Mouse (Mus musculus): ENCODE measurements at regions not wholly inside any gene's neighbourhood (a gene's known extent, or its start where the extent isn't known, plus 50 kb on each side); places are given as distances from the start of the nearest gene placed in this dataset.

DNA sequence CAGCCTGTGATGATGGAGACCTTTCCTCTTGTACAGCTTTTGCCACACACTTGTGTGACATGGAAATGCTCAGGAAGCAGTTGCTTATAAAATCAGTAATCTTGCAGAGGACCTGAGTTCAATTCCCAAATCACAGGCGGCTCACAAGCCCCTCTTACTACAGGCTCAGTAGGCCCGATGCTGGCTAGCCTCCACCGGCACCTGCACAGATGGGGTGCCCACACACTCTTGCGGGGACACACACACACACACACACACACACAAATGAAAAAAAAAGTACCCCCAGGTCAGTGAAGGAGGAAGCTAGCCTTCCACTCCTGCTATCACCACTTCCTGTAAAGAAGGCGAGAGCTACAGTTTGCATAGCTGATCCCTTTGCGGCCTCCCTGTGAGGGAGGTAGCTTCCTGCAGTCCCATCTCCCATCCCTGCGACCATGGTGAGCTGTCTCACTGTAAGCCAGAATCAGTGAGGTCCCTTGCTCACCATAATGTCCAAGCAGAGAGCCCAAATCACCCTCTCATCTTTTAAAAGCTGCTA is 462.2 kb downstream of the Cd83 start:
- Histone ChIP-seq H3K27me3 (0 out of 2 replicates have a peak, but pooled peaks cover 3% of the 10 kb centered on the region), H3K27ac (replicated peaks) (no peak overlapping the region), H3K4me1 (peaks cover 6% of the 10 kb centered on the region), H3K36me3 (no peaks in the 10 kb centered on the region), H3K4me2 (replicated peaks) (no peak overlapping the region), H3K4me3 (no peak overlapping the region), H3K9ac (replicated peaks) (no peak overlapping the region), H3K9me3 (no peaks in the 10 kb centered on the region)
- no peak for ATAC-seq (ENCODE audit: low FRiP score, low read depth)
- 89% methylated on average over 7 of the region's 7 CpGs for WGBS

DNA sequence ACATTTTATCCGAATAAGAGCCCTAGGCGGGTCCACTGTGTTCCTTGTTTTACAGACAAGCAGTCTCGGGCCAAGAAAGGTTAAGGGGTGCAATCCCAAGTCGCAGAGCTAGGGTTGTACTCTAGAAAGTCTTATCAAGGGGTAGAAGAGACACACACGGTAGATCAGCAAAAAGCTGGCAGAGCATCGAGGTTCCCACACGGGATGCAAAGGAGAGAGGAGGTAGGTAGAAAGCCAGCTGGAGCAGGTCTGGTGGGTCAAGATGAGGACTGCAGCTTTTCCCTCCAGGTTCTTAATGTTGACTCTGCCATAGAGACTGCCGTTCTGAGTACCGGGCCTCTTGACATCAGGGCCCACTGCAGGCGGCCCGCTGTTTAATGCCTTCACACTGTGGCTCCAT is 463.3 kb downstream of the Cd83 start:
- ATAC-seq (ENCODE audit: low FRiP score, low read depth) = no peak
- Histone ChIP-seq H3K9me3 (no peaks in the 10 kb centered on the region), H3K27me3 (0 out of 2 replicates have a peak, but pooled peaks cover 3% of the 10 kb centered on the region), H3K4me3 (no peak overlapping the region), H3K27ac (replicated peaks) (no peak overlapping the region), H3K36me3 (no peaks in the 10 kb centered on the region), H3K9ac (replicated peaks) (no peak overlapping the region), H3K4me2 (replicated peaks) (no peak overlapping the region), H3K4me1 (peaks cover 6% of the 10 kb centered on the region)
- WGBS = 83% methylated on average over 11 of the region's 11 CpGs

DNA sequence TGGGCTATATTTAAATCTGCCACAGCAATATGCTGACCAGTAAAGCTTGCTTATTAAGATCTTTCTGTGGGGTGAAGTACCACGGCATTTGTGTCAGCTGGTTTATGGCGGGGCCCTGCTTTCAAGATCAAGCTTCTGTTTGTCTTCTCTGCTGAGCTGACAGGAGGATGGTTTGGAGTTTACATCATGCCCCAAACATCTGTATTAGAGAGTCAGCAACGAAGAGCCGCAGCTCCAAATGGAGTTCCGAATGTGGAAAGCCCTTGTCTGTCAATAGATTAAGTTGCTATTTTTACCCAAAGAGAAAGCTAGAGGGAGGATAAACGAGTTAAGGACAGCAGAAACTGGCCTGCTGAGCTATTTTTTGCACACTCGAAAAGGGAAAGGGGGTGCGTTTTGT is 463.8 kb downstream of the Cd83 start:
- no peak overlapping the region for H3K4me3 ChIP-seq
- ATAC-seq (ENCODE audit: low FRiP score, low read depth) = no peak
- peaks cover 6% of the 10 kb centered on the region; the same call in 1 of the 2 replicates for H3K27me3 ChIP-seq
- no peak overlapping the region for H3K4me2 ChIP-seq (replicated peaks)
- H3K27ac ChIP-seq (replicated peaks) = no peak overlapping the region
- no peaks in the 10 kb centered on the region for H3K36me3 ChIP-seq
- H3K9me3 ChIP-seq = no peaks in the 10 kb centered on the region
- peaks cover 6% of the 10 kb centered on the region for H3K4me1 ChIP-seq
- 54% methylated on average over 8 of the region's 8 CpGs for WGBS
- no peak overlapping the region for H3K9ac ChIP-seq (replicated peaks)

DNA sequence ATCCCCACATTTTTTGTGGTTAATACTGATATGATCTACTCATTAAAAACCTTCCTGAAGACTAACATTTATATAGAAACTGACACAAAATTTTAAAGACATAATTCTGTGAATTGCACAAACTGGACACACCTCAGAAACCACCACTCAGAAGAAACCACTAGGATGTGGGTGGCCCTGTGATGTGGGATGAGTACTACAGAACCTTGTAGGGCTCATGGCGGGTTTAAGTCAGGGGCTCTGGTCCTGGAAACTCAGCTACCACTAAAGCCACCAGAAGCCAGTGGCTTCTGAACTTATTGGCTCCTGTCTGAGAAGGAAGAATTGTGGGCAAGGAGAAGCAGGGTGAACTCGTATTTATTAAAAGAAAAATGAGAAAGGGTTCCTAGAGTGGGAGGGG is 464.5 kb downstream of the Cd83 start:
- Histone ChIP-seq H3K27ac (replicated peaks) (no peak overlapping the region), H3K36me3 (no peaks in the 10 kb centered on the region), H3K27me3 (peaks cover 8% of the 10 kb centered on the region; the same call in 1 of the 2 replicates), H3K4me1 (peaks cover 6% of the 10 kb centered on the region), H3K4me3 (no peak overlapping the region), H3K9ac (replicated peaks) (no peak overlapping the region), H3K9me3 (no peaks in the 10 kb centered on the region), H3K4me2 (replicated peaks) (no peak overlapping the region)
- WGBS = 76% methylated on average over 2 of the region's 2 CpGs
- no peak for ATAC-seq (ENCODE audit: low FRiP score, low read depth)

DNA sequence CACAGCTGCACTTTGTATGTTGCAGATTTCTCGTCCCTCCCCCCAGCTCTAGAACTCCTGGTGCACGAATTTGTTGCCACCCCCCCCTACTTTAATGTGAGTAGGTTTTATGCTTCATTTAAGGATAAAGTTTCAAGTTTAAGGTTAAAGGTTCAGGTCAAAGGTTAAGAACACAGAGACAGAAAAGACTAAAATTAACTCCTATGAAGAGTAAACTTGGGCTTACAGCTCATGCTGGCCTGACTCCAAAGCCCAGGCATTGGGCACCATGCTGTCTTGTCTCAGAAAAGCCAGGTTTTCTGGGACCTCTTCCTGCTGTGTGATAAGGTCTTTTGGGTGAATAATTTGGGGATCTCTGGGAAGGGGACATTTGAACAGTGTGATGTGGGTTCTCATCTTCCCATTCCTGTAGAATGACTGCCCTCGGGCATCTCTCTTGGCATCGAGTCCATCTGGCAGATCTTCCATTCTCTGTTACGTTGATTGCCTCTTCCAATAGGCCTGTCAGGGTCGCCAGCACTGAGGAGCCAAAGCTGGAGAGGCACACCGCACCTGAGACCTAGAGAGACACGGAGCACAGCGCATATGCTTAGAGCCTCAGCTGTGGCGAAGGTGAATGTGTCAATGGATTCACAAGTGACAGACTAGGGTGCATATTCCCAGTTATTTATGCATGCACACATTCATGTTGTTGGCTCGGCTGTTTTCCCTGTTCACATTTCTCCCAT is 466.1 kb downstream of the Cd83 start:
- H3K9me3 ChIP-seq = no peaks in the 10 kb centered on the region
- 83% methylated on average over 11 of the region's 11 CpGs for WGBS
- no peak overlapping the region for H3K9ac ChIP-seq (replicated peaks)
- peaks cover 6% of the 10 kb centered on the region for H3K4me1 ChIP-seq
- ATAC-seq (ENCODE audit: low FRiP score, low read depth) = no peak
- H3K4me3 ChIP-seq = no peak overlapping the region
- peaks cover 8% of the 10 kb centered on the region; the same call in 1 of the 2 replicates for H3K27me3 ChIP-seq
- no peaks in the 10 kb centered on the region for H3K36me3 ChIP-seq
- H3K27ac ChIP-seq (replicated peaks) = no peak overlapping the region
- no peak overlapping the region for H3K4me2 ChIP-seq (replicated peaks)

DNA sequence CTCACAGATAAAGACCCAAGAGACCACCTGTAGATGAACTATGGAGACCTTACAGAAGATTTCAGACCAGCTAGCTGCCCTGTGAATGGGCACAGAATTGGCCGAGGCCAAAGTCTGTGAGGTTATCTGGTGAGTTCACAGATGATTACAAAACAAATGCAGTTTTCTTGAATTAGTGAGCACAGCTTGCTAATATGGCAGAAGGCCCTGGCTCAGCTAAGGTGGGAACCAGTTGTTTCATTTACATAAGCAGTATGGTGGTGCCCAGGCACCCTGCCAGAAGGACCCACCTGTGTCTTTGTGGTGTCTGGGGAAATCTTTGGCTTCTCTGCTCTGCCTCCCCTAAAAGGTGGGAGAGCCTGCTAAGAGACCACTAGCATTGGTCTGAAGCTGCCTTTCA is 466.9 kb downstream of the Cd83 start:
- Histone ChIP-seq H3K4me3 (no peak overlapping the region), H3K4me2 (replicated peaks) (no peak overlapping the region), H3K9ac (replicated peaks) (no peak overlapping the region), H3K27ac (replicated peaks) (no peak overlapping the region), H3K36me3 (no peaks in the 10 kb centered on the region), H3K4me1 (peaks cover 6% of the 10 kb centered on the region), H3K27me3 (peaks cover 8% of the 10 kb centered on the region; the same call in 1 of the 2 replicates), H3K9me3 (no peaks in the 10 kb centered on the region)
- WGBS = 96% methylated on average over 1 of the region's 1 CpGs
- no peak for ATAC-seq (ENCODE audit: low FRiP score, low read depth)

DNA sequence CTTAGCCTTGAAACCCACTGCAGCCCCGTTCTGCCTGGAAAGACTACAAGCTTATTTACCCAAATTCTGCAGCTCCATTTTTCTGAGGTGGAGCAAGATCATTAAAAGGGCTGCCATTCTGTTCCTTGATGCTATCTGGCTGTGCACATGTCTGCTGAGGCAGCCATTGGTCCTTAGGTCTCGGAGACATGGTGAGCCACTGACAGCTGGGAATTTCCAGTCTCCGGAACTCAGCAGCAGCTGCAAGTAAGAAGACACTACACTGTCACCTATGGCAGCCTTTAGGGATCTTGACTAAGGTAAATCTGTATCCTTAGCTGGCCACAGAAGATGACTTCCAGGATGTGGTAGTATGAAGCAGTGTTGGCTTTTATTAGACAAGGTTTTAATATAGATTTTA is 467.9 kb downstream of the Cd83 start:
- H3K36me3 ChIP-seq = no peaks in the 10 kb centered on the region
- H3K9ac ChIP-seq (replicated peaks) = no peak overlapping the region
- H3K4me2 ChIP-seq (replicated peaks) = no peak overlapping the region
- H3K4me1 ChIP-seq = peaks cover 6% of the 10 kb centered on the region
- 88% methylated on average over 3 of the region's 3 CpGs for WGBS
- ATAC-seq (ENCODE audit: low FRiP score, low read depth) = no peak
- H3K4me3 ChIP-seq = no peak overlapping the region
- no peaks in the 10 kb centered on the region for H3K9me3 ChIP-seq
- no peak overlapping the region for H3K27ac ChIP-seq (replicated peaks)
- peaks cover 5% of the 10 kb centered on the region; the same call in 1 of the 2 replicates for H3K27me3 ChIP-seq

DNA sequence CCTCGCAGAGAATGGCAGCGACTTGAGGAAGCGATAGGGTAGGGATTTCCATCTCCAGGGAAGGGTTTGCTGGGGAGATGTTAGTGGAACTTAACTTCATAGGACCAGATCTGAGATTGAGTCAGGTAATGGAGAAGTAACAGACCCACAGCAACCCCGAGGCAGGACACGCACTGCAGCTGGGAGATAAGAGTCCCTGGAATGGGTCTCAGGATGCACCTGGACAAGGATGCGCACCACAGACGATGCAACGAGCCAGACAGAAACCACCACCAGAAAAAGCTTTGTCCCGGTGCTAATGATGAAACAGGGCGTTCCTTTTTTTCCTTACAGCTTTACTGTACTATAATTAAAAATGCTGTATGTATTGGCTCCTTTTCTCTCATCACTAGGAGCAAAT is 470.9 kb upstream of the Jarid2 start:
- H3K9me3 ChIP-seq = no peaks in the 10 kb centered on the region
- no peak overlapping the region for H3K27ac ChIP-seq (replicated peaks)
- ATAC-seq (ENCODE audit: low FRiP score, low read depth) = no peak
- H3K4me3 ChIP-seq = no peak overlapping the region
- no peak overlapping the region for H3K9ac ChIP-seq (replicated peaks)
- no peaks in the 10 kb centered on the region for H3K36me3 ChIP-seq
- peaks cover 2% of the 10 kb centered on the region; the same call in 1 of the 2 replicates for H3K27me3 ChIP-seq
- no peak overlapping the region for H3K4me2 ChIP-seq (replicated peaks)
- WGBS = 93% methylated on average over 10 of the region's 10 CpGs
- no peaks in the 10 kb centered on the region for H3K4me1 ChIP-seq

DNA sequence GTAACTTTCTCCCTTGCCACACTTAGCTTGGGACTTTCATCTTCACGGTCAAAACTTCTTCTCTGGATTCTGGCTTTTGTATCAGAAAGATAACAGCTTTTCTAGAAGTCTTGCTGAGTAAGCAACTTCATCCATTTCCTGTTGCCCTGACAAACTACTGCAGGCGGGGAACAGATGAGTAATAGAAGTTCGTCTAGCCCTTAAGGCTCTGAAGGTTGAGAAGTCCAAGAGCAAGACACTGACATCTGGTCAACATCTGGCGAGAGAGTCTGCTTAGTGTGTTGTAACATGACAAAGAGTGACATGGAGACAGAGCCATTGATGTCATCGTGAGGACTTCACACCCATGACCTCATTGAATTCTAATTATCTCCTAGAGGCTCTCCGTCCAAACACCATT is 469.2 kb upstream of the Jarid2 start:
- 81% methylated on average over 6 of the region's 6 CpGs for WGBS
- no peaks in the 10 kb centered on the region for H3K4me1 ChIP-seq
- no peak overlapping the region for H3K4me2 ChIP-seq (replicated peaks)
- H3K9ac ChIP-seq (replicated peaks) = no peak overlapping the region
- no peak overlapping the region for H3K4me3 ChIP-seq
- no peaks in the 10 kb centered on the region for H3K36me3 ChIP-seq
- ATAC-seq (ENCODE audit: low FRiP score, low read depth) = no peak
- no peaks in the 10 kb centered on the region; the same call in 1 of the 2 replicates for H3K27me3 ChIP-seq
- 0 out of 2 replicates have a peak, but pooled peaks cover 2% of the 10 kb centered on the region for H3K9me3 ChIP-seq
- H3K27ac ChIP-seq (replicated peaks) = no peak overlapping the region

DNA sequence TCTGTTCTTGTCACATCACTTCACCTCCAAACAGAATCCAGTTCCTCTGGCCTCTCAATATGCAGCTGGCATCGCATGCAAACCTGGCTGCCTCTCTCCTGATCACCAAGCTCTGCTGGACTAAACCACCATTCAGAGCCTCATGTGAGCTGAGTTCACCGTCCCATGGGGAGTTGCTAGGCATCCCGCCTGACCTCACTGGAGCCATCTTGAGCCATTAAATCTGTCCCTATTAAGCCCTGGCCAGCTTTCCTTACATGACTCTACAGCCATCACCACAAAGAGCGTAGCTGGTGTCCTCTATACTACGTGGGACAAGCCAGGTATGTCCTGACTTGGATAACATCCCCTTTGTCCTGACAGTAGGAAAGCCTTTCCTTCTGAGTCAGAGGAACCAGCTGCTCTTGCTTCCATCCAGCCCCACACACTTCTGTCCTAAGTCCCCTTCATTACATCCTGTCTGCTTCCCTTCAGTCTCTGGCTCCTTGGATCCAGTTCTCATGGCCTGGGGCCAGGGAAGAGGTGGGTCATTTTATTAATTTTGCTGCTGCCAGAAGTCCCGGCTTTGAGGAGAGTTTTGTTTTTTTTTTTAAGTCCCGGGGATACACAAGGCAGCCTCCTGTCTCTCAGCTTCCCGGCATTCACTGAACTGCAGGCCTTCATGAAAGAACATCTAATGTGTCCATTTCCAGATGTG is 468.5 kb upstream of the Jarid2 start:
- Histone ChIP-seq H3K27ac (replicated peaks) (no peak overlapping the region), H3K9ac (replicated peaks) (no peak overlapping the region), H3K27me3 (no peaks in the 10 kb centered on the region; the same call in 1 of the 2 replicates), H3K4me3 (no peak overlapping the region), H3K36me3 (no peaks in the 10 kb centered on the region), H3K4me2 (replicated peaks) (no peak overlapping the region), H3K9me3 (0 out of 2 replicates have a peak, but pooled peaks cover 2% of the 10 kb centered on the region), H3K4me1 (no peaks in the 10 kb centered on the region)
- WGBS = 89% methylated on average over 8 of the region's 8 CpGs
- no peak for ATAC-seq (ENCODE audit: low FRiP score, low read depth)

DNA sequence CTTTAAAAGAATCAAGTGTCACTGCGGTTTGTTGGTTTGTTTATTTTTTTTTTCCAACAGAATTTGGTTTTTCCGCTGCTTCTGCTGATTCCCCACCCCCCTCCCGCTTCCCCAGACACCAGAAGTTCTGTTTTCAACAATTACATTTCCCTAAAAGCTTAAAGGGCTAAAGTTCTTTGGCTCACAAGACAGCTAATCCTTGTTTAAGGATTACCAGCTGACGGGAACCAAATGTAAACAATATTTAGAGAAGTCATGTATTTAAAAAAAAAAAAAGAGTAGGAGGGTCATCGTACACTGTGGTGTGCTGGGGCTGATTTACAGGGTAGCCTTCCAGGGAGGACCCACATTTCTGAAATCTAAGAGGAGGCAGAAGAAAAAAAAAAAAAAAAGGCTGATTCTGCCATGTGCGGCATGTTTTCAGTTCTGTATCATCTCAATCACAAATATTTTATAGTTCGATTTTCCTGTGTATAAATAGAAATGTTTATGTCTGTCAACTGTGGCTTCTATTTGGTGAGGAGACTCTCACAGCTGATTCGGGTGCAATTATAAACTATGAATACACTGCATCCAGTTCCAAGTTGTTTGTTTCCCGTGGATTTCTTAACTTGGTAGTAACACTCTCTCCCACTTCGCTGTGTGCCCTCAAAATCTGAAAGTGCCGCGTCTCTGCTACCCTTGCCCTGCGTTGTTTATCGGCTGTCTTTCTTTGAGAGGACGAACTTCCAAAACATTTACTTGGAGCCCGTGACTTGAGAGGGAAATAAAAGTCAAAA is 456.3 kb upstream of the Jarid2 start:
- H3K27ac ChIP-seq (replicated peaks) = no peak overlapping the region
- no peak overlapping the region for H3K9ac ChIP-seq (replicated peaks)
- H3K4me1 ChIP-seq = no peaks in the 10 kb centered on the region
- no peak for ATAC-seq (ENCODE audit: low FRiP score, low read depth)
- no peak overlapping the region for H3K4me3 ChIP-seq
- H3K36me3 ChIP-seq = no peaks in the 10 kb centered on the region
- 79% methylated on average over 16 of the region's 16 CpGs for WGBS
- no peaks in the 10 kb centered on the region for H3K27me3 ChIP-seq
- H3K9me3 ChIP-seq = no peaks in the 10 kb centered on the region
- no peak overlapping the region for H3K4me2 ChIP-seq (replicated peaks)

DNA sequence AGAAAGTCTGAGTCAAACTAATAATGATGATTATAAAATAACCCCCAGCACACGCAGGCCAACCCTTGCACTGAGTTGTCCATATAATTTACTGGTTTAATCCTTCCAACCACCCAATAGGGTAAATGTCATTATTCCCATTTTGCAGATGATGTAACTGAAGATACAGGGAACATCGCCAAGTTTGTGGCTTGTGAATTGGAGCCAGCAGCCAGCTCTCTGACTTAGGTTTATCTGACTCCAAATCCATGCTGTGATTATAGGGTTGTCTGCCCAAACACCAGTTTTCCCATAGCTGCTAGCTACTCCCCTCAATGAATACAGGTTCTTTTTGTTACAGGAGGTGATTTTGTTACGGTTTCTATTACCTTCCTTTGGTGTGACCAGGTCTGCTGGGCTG is 451.3 kb upstream of the Jarid2 start:
- Histone ChIP-seq H3K36me3 (no peaks in the 10 kb centered on the region), H3K4me3 (no peak overlapping the region), H3K27me3 (no peaks in the 10 kb centered on the region), H3K27ac (replicated peaks) (no peak overlapping the region), H3K9ac (replicated peaks) (no peak overlapping the region), H3K4me2 (replicated peaks) (no peak overlapping the region), H3K9me3 (no peaks in the 10 kb centered on the region), H3K4me1 (no peaks in the 10 kb centered on the region)
- 91% methylated on average over 3 of the region's 3 CpGs for WGBS
- no peak for ATAC-seq (ENCODE audit: low FRiP score, low read depth)

All from midbrain, embryonic 12.5 days (tissue).